Mouse (Mus musculus) embryonic stem cell, embryonic (primary cell): ENCODE data around the gene Prelp.

Source experiments
- CTCF ChIA-PET, 4 experiments: fragments of 300-600 bp in 2 of 4; fragments of 350-600 bp in 2 of 4; sonication (Branson Sonifier 250); formaldehyde crosslinking; loops; one replicate each; lab custom pipeline; 2022; ENCODE audit warnings: inconsistent platforms in 2 of 4; lab: Charles Lee
- POLR2A ChIA-PET, 4 experiments: fragments of 300-600 bp in 2 of 4; fragments of 350-600 bp in 2 of 4; sonication (Branson Sonifier 250); formaldehyde crosslinking; loops; one replicate each; lab custom pipeline; 2022; ENCODE audit warnings: antibody characterized with exemption in 4 of 4, inconsistent platforms in 1 of 4; lab: Charles Lee

Prelp gene

GRCm38 (mm10) chr1:133941904-133942303, 20.7 kb upstream of the Prelp start:
- ChIA-PET CTCF (interaction anchor here in 2 of 4 experiments (1.2 to 1.4 kb wide), 2 partner anchors 21 to 94 kb away, joined by 3 read pairs; partner anchors contain the start of gene Prelp (in 1 of the 2)), POLR2A (interaction anchor here in 2 of 4 experiments (0.6 to 1.5 kb wide), 3 partner anchors 9 to 122 kb away, joined by 3 to 6 read pairs (median 4); no protein-coding TSS in a partner anchor)

GRCm38 (mm10) chr1:133941158-133941860, 20.1 kb upstream of the Prelp start:
- ChIA-PET POLR2A (interaction anchor here in 2 of 4 experiments (0.6 to 1.5 kb wide), 4 partner anchors 10 to 225 kb away, joined by 3 to 6 read pairs (median 4); no protein-coding TSS in a partner anchor), CTCF (interaction anchor here in 2 of 4 experiments (0.6 to 1.4 kb wide), 3 partner anchors 20 to 95 kb away, joined by 3 to 4 read pairs (median 3); partner anchors contain the start of gene Prelp (in 1 of the 2))

- ChIA-PET POLR2A (interaction anchor here in 1 of 4 experiments (1.1 to 1.5 kb wide), 2 partner anchors 10 to 24 kb away, joined by 3 to 6 read pairs; no protein-coding TSS in a partner anchor), CTCF (interaction anchor here in 1 of 4 experiments (1.4 kb wide), 1 partner anchor 96 kb away, joined by 3 read pairs; no protein-coding TSS in a partner anchor)
These were observed 19.4 kb upstream of the Prelp start for GRCm38 (mm10) chr1:133940481-133941092.

DNA sequence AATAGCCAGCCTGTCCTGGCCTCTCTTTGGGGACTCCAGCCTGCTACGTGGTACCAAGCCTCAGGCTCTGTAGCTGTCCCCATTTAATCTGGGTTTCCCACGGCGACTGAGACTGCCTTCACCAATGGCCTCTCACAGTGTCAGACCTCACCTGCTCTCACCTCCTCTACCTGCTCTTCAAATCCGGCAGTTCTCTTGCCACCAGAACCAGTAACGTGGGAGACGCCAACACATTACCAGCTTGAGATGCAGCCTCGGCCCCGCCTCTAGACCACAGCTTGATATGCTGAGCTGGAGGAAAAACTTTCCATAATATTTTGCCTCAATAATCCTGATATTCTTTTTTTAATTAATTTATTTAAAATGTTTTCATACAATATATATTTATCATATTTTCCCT, 18.5 kb upstream of the Prelp start:
- POLR2A ChIA-PET: no interaction called here

GRCm38 (mm10) chr1:133936169-133936568, 15.0 kb upstream of the Prelp start:
- CTCF ChIA-PET: interaction anchor here (0.6 to 1.8 kb wide), 18 partner anchors 9 to 386 kb away, joined by 3 to 6 read pairs (median 4); partner anchors contain the start of gene Atp2b4 (in 1 of the 4)

More for the DNA sequence above, 18.5 kb upstream of the Prelp start:
- CTCF ChIA-PET: interaction anchor here in 1 of 4 experiments (0.7 kb wide), 1 partner anchor 162 kb away, joined by 4 read pairs; no protein-coding TSS in a partner anchor

DNA sequence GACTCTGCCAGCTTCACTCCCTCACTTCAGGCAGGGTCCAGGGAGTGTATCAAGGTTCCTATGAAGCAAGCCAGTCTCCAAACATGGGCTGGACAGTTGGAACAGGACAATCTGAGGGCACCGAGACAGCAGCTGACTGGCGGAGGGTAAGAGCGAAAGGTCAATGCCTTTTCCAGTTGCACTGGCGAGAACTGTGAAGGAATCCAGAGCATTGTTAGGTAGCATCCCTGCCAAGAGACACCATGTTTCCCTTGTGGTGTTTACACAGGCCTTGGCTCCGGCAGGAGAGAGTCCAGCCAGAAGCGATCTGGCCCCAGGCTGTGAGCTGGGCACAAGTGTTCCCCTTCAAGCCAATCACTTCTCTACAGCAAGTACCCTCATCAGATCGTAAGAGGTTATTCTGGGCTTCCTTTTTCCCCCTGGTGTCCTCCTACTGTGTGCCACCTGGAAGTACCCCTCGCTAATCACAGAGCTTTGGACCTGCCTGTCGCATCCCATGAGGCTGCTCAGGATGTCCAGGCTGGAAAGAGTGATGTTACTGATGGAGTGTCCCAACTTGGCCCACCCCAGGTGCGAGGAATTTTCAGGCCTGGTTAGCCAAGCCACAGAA, 13.2 kb upstream of the Prelp start:
- CTCF ChIA-PET: no interaction called here
- POLR2A ChIA-PET: interaction anchor here in 1 of 4 experiments (0.9 kb wide), 1 partner anchor 10 kb away, joined by 3 read pairs; no protein-coding TSS in a partner anchor

More at GRCm38 (mm10) chr1:133936169-133936568, 15.0 kb upstream of the Prelp start:
- POLR2A ChIA-PET: interaction anchor here in 3 of 4 experiments (0.6 to 1.3 kb wide), 6 partner anchors 9 to 1059 kb away, joined by 3 read pairs; no protein-coding TSS in a partner anchor

GRCm38 (mm10) chr1:133933301-133934195, 12.3 kb upstream of the Prelp start:
- ChIA-PET POLR2A (interaction anchor here in 3 of 4 experiments (0.6 to 1.1 kb wide), 3 partner anchors 9 to 266 kb away, joined by 3 to 5 read pairs (median 4); no protein-coding TSS in a partner anchor), CTCF (interaction anchor here in 2 of 4 experiments (0.6 to 1.2 kb wide), 2 partner anchors 37 to 113 kb away, joined by 3 to 4 read pairs; no protein-coding TSS in a partner anchor)

DNA sequence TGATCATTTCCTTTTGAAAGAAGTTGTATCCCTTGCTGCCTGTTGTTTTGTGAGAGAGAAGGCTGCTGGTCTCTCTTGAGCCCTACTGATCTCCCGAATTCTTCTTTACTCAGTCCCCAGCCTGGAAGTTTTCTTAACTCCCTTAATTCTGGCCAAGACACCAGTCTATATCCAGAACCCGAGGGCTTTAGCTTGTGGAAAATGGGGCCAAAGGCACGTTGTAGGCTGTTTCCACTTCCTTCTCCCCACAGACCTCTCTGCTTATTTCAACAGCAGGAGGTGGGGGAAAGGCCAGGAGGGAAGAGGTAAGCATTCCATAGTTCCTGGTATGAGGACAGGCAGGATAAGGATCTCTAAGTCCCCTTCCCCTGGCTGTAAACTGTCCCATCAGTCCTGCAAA, 8.8 kb upstream of the Prelp start:
- CTCF ChIA-PET: interaction anchor here in 2 of 4 experiments (0.6 to 1.1 kb wide), 3 partner anchors 49 to 190 kb away, joined by 3 to 4 read pairs (median 3); no protein-coding TSS in a partner anchor
- POLR2A ChIA-PET: interaction anchor here in 2 of 4 experiments (0.6 to 1.5 kb wide), 4 partner anchors 20 to 181 kb away, joined by 3 to 4 read pairs (median 4); partner anchors contain the start of genes Atp2b4 (in 1 of the 2) and Chit1 (in 1 of the 2)

GRCm38 (mm10) chr1:133925223-133925622, 4.0 kb upstream of the Prelp start:
- POLR2A ChIA-PET: interaction anchor here in 2 of 4 experiments (0.9 to 1.5 kb wide), 3 partner anchors 12 to 17 kb away, joined by 3 to 4 read pairs (median 4); no protein-coding TSS in a partner anchor

GRCm38 (mm10) chr1:133924141-133924875, 3.1 kb upstream of the Prelp start:
- ChIA-PET POLR2A (interaction anchor here in 2 of 4 experiments (1.0 to 1.5 kb wide), 3 partner anchors 9 to 16 kb away, joined by 3 to 4 read pairs (median 4); no protein-coding TSS in a partner anchor), CTCF (interaction anchor here in 2 of 4 experiments (0.5 to 1.6 kb wide), 6 partner anchors 12 to 122 kb away, joined by 3 to 6 read pairs (median 4); partner anchors contain the start of gene Fmod (in 1 of the 2))

More at GRCm38 (mm10) chr1:133925223-133925622, 4.0 kb upstream of the Prelp start:
- CTCF ChIA-PET: interaction anchor here in 3 of 4 experiments (0.7 to 1.6 kb wide), 3 partner anchors 11 to 212 kb away, joined by 6 to 8 read pairs (median 6); no protein-coding TSS in a partner anchor

DNA sequence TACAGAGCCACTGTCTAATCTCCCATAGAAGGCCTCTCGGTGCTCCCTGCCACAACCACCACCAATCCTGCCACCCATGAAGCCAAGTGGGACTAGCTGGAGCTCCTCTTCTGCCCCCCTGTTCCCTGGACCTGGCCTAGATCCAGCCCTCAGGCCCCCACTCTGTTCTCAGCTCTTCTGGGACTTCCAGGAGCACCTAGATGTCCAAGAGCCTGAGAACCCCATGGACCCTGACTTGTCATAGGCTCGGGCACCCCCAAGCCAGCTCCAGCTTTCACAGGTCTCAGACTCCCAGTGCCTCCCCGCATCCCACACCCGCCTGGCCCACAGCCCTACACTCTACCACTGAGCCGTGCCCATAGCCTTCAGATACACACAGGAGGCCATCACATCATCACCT, 1.9 kb upstream of the Prelp start:
- POLR2A ChIA-PET: interaction anchor here in 2 of 4 experiments (0.6 to 1.3 kb wide), 2 partner anchors 9 to 62 kb away, joined by 3 to 6 read pairs; no protein-coding TSS in a partner anchor

GRCm38 (mm10) chr1:133920876-133921275, 338 bp downstream of the Prelp start:
- POLR2A ChIA-PET: interaction anchor here in 1 of 4 experiments (1.5 kb wide), 1 partner anchor 11 kb away, joined by 3 read pairs; no protein-coding TSS in a partner anchor
- CTCF ChIA-PET: interaction anchor here in 3 of 4 experiments (0.6 to 1.1 kb wide), 6 partner anchors 21 to 185 kb away, joined by 3 to 4 read pairs (median 3); no protein-coding TSS in a partner anchor

More for the DNA sequence above, 1.9 kb upstream of the Prelp start:
- CTCF ChIA-PET: interaction anchor here in 3 of 4 experiments (0.6 to 1.5 kb wide), 3 partner anchors 113 to 355 kb away, joined by 3 to 4 read pairs (median 4); partner anchors contain the start of gene Fmod (in 1 of the 3)

GRCm38 (mm10) chr1:133920401-133920800, 813 bp downstream of the Prelp start:
- ChIA-PET POLR2A (interaction anchor here in 1 of 4 experiments (1.5 kb wide), 1 partner anchor 11 kb away, joined by 3 read pairs; no protein-coding TSS in a partner anchor), CTCF (interaction anchor here in 3 of 4 experiments (0.6 to 1.1 kb wide), 5 partner anchors 21 to 191 kb away, joined by 3 read pairs; partner anchors contain the start of gene Chit1 (in 1 of the 3))

GRCm38 (mm10) chr1:133918088-133918470, 3.1 kb downstream of the Prelp start:
- ChIA-PET CTCF (interaction anchor here in 3 of 4 experiments (0.6 to 2.0 kb wide), 6 partner anchors 22 to 1156 kb away, joined by 3 to 6 read pairs (median 4); partner anchors contain the start of gene Fmod (in 1 of the 3)), POLR2A (interaction anchor here in 2 of 4 experiments (0.7 to 2.3 kb wide), 3 partner anchors 9 to 181 kb away, joined by 3 to 5 read pairs (median 5); no protein-coding TSS in a partner anchor)
